Mouse (Mus musculus): ENCODE data around the gene Mcts1. TPM values are rescaled to one million over a fixed set of nuclear protein-coding genes. Genes with fewer than 3 reads are reported as not detected.

Gene Mcts1
- polyA plus RNA-seq, 1 experiment from 2014 or later, result 235 TPM

DNA sequence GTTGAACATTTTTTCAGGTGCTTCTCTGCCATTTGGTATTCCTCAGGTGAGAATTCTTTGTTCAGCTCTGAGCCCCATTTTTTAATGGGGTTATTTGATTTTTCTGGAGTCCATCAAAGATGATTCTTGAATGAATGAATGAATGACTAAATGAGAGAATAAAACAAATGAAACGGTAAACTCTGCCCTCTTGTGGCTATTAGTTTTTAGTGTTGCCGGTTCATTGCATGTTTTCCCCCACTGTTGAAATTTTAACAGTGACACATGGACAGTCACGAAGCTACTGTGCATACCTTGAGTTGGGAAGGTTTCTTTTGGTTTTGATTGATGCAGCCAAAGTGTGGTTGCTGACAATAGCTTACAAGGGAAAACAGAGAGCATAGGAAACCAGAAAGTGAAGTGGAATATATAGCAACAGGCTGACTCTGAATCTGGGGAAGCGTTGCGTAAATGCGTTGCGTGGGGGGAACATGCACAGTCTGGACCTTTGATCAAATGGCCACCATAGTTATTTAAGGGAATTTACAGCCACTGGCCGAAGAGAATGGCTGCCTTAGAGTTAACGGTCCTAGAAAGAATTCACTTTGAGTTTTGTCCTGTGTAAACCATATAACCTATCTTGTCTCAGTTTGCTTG is 50.1 kb downstream of the Mcts1 start:
- Histone ChIP-seq H3K27me3 (ENCODE audit: control insufficient read depth, insufficient read depth, low read length) (no peaks in the 10 kb centered on the region), H3K4me1 (ENCODE audit: control insufficient read depth, insufficient read depth, low read length) (no peaks in the 10 kb centered on the region), H3K27ac (ENCODE audit: low read depth, low read length) (no peak overlapping the region), H3K4me3 (ENCODE audit: low read depth, low read length) (no peak overlapping the region), H3K9ac (replicated peaks; ENCODE audit: low read depth, low read length) (no peak overlapping the region), H3K36me3 (ENCODE audit: control insufficient read depth, insufficient read depth, low read length) (no peaks in the 10 kb centered on the region), H3K4me2 (ENCODE audit: low read depth, low read length) (no peak overlapping the region), H3K9me3 (ENCODE audit: control insufficient read depth, low read length) (no peaks in the 10 kb centered on the region)
- WGBS, result 51% methylated on average over 9 of the region's 9 CpGs
- no peak for ATAC-seq (ENCODE audit: low read depth)

DNA sequence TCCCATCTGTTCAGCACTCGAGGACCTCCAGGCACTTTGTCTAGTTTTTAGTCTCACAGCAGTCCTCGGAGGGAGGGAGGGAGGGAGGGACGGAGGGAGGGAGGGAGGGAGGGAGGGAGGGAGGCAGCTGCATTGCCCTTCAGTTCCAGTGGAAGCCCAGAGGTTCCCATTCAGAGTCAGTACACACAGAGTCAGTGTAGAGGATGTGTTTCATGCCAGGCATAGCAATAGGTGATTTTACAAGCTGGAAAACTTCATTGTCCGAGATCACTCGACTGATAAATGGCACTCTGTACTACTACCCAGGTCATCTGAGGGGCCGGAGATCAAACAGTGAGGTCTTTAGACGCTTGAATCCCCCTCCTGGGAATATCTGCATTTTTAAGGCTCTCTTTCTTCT is 50.8 kb downstream of the Mcts1 start:
- H3K36me3 ChIP-seq (ENCODE audit: control insufficient read depth, insufficient read depth, low read length), result no peaks in the 10 kb centered on the region

DNA sequence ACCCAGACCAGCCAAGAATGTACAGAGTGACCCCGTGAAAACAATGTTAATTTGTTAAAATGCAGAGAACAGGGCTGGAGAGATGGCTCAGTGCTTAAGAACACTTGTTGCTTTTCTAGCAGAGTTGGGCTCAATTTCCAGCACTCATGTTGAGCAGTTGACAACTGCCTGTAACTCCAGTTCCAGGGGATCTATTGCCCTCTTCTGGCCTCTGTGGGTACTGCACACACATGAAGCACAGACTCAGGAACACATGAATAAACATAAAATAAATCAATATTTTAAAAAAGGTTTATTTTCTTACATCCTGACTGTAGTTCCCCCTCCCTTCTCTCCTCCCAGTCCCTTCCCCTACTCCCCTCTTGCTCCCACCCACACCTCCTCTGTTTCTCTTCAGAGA is 52.8 kb downstream of the Mcts1 start:
- ATAC-seq (ENCODE audit: low read depth), result no peak

More for the DNA sequence above, 50.8 kb downstream of the Mcts1 start:
- Histone ChIP-seq H3K4me2 (ENCODE audit: low read depth, low read length) (no peak overlapping the region), H3K27ac (ENCODE audit: low read depth, low read length) (no peak overlapping the region), H3K4me3 (ENCODE audit: low read depth, low read length) (no peak overlapping the region), H3K27me3 (ENCODE audit: control insufficient read depth, insufficient read depth, low read length) (no peaks in the 10 kb centered on the region), H3K9ac (replicated peaks; ENCODE audit: low read depth, low read length) (no peak overlapping the region), H3K9me3 (ENCODE audit: control insufficient read depth, low read length) (no peaks in the 10 kb centered on the region), H3K4me1 (ENCODE audit: control insufficient read depth, insufficient read depth, low read length) (no peaks in the 10 kb centered on the region)
- no peak; the same call in 1 of the 2 replicates for ATAC-seq (ENCODE audit: low read depth)
- 30% methylated on average over 5 of the region's 7 CpGs for WGBS

DNA sequence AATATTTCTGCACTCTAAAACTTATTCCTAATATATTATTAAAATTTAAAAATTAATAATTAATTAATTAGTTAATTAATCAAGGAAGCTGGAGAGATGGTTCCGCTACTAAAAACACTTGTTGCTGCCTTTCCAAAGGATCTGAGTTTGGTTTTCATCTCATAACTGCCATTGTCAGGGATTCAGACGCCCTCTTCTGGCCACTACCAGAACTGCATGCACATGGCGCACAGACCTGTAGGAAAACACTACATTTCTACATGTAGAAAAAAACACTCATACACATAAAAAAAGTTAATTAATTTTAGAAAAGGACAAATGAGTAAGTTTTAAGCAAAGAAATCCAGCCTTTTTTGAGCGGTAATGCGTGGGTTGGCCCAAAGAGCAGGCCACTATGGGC is 54.3 kb downstream of the Mcts1 start:
- Histone ChIP-seq H3K27ac (ENCODE audit: low read depth, low read length) (no peak overlapping the region), H3K4me3 (ENCODE audit: low read depth, low read length) (no peak overlapping the region), H3K9me3 (ENCODE audit: control insufficient read depth, low read length) (no peaks in the 10 kb centered on the region), H3K27me3 (ENCODE audit: control insufficient read depth, insufficient read depth, low read length) (no peaks in the 10 kb centered on the region), H3K9ac (replicated peaks; ENCODE audit: low read depth, low read length) (no peak overlapping the region), H3K36me3 (ENCODE audit: control insufficient read depth, insufficient read depth, low read length) (no peaks in the 10 kb centered on the region), H3K4me2 (ENCODE audit: low read depth, low read length) (no peak overlapping the region), H3K4me1 (ENCODE audit: control insufficient read depth, insufficient read depth, low read length) (no peaks in the 10 kb centered on the region)
- WGBS, result 83% methylated on average over 5 of the region's 5 CpGs
- ATAC-seq (ENCODE audit: low read depth), result no peak

More for the DNA sequence above, 52.8 kb downstream of the Mcts1 start:
- Histone ChIP-seq H3K4me1 (ENCODE audit: control insufficient read depth, insufficient read depth, low read length) (no peaks in the 10 kb centered on the region), H3K9ac (replicated peaks; ENCODE audit: low read depth, low read length) (no peak overlapping the region), H3K9me3 (ENCODE audit: control insufficient read depth, low read length) (no peaks in the 10 kb centered on the region), H3K4me3 (ENCODE audit: low read depth, low read length) (no peak overlapping the region), H3K36me3 (ENCODE audit: control insufficient read depth, insufficient read depth, low read length) (no peaks in the 10 kb centered on the region), H3K27ac (ENCODE audit: low read depth, low read length) (no peak overlapping the region), H3K4me2 (ENCODE audit: low read depth, low read length) (no peak overlapping the region), H3K27me3 (ENCODE audit: control insufficient read depth, insufficient read depth, low read length) (no peaks in the 10 kb centered on the region)
- 75% methylated on average over 1 of the region's 1 CpGs for WGBS

DNA sequence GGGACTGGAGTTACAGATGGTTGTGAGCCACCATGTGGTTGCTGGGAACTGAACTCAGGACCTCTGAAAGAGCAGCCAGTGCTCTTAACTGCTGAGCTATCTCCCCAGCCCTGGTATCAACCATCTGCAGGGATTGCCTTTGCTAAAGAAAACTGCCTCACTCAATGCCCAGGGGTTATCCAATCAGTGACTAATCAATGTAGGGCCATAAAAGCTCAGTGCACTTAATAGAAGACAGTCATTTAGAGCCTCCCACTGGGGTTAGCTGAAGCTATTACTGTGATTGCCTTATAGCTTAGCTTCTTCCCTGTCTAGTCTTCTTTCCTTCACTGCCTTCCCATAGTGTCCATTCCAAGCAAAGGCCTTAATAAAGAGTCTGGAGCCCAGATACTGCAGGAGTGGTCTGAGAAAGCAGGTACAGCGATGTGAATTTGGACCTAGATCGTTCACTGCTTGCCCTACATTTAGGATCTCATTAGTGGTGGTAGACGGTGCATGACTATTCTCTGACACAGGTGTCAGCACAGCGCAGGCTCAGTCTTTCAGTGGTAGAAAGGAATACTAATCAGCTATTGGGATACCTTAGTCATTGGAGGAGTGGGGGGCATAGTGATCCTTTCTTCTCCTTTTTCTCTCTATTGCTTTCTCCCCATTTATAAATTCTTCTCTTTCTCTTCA is 56.0 kb downstream of the Mcts1 start:
- H3K4me1 ChIP-seq (ENCODE audit: control insufficient read depth, insufficient read depth, low read length), result no peaks in the 10 kb centered on the region
- H3K9me3 ChIP-seq (ENCODE audit: control insufficient read depth, low read length), result no peaks in the 10 kb centered on the region
- H3K4me2 ChIP-seq (ENCODE audit: low read depth, low read length), result no peak overlapping the region
- ATAC-seq (ENCODE audit: low read depth), result peak; percentile 86
- H3K27me3 ChIP-seq (ENCODE audit: control insufficient read depth, insufficient read depth, low read length), result no peaks in the 10 kb centered on the region
- H3K27ac ChIP-seq (ENCODE audit: low read depth, low read length), result no peak overlapping the region
- no peak overlapping the region for H3K4me3 ChIP-seq (ENCODE audit: low read depth, low read length)
- 45% methylated on average over 4 of the region's 4 CpGs for WGBS
- H3K36me3 ChIP-seq (ENCODE audit: control insufficient read depth, insufficient read depth, low read length), result no peaks in the 10 kb centered on the region
- H3K9ac ChIP-seq (replicated peaks; ENCODE audit: low read depth, low read length), result no peak overlapping the region

Other genes starting within 250 kb of the Mcts1 start
- 61.4 and 87.3 TPM in 2 replicates for gene Lamp2, start 144.1 kb upstream of the Mcts1 start, polyA plus RNA-seq (2014; fragmentation: Nextera tagmentation; extraction: Ambion mirVana)
- 23.1 and 26.4 TPM in 2 replicates for gene Cul4b, start 24.4 kb upstream of the Mcts1 start, polyA plus RNA-seq (2014; fragmentation: Nextera tagmentation; extraction: Ambion mirVana)
- gene C1galt1c1, start 34.5 kb downstream of the Mcts1 start, polyA plus RNA-seq (2014; fragmentation: Nextera tagmentation; extraction: Ambion mirVana), result 31.5 and 35.5 TPM in 2 replicates
- gene 6030498E09Rik, start 172.1 kb downstream of the Mcts1 start, polyA plus RNA-seq (2014; fragmentation: Nextera tagmentation; extraction: Ambion mirVana), result 0.41 and 0.58 TPM in 2 replicates

Data from neural tube, embryonic 14.5 days (tissue).